Mouse (Mus musculus): ENCODE data around the gene Them4. TPM values are rescaled to one million over a fixed set of nuclear protein-coding genes. Genes with fewer than 3 reads are reported as not detected.
"Not testable (repeated sequence)": the region's sequence is repeated elsewhere in the genome, so short reads cannot be mapped to it uniquely, and the experiment has no call there.

Gene Them4
- 63.7 and 72.1 TPM in 2 replicates for polyA plus RNA-seq (2015; fragmentation: Nextera tagmentation; extraction: Ambion mirVana)

- Histone ChIP-seq H3K9me3 (ENCODE audit: control insufficient read depth, low read length) (no peaks in the 10 kb centered on the region), H3K4me1 (ENCODE audit: control insufficient read depth, insufficient read depth, low read depth, low read length) (peaks cover 10% of the 10 kb centered on the region), H3K27me3 (replicated peaks; ENCODE audit: control insufficient read depth, insufficient read depth, low read length) (no peaks in the 10 kb centered on the region), H3K4me3 (ENCODE audit: low read length) (peak within 1 kb of the TSS; percentile 59), H3K36me3 (ENCODE audit: control insufficient read depth, insufficient read depth, low read length) (no peaks in the 10 kb centered on the region), H3K27ac (ENCODE audit: low read depth, low read length) (peak within 1 kb of the TSS; percentile 84), H3K4me2 (ENCODE audit: low read length) (peak within 1 kb of the TSS; percentile 51), H3K9ac (ENCODE audit: low read depth, low read length) (peak within 1 kb of the TSS; percentile 74)
- 3% methylated on average over 47 of the region's 47 CpGs for WGBS
- peak; percentile 100 for ATAC-seq
These were observed at the start of gene Them4 for GRCm38 (mm10) chr3:94309633-94310363. Gene Them4, plus strand, starts transcription at chr3:94310089.

- no peak overlapping the region for H3K4me2 ChIP-seq (ENCODE audit: low read length)
- WGBS, result 41% methylated on average over 6 of the region's 6 CpGs
- H3K9me3 ChIP-seq (ENCODE audit: control insufficient read depth, low read length), result no peaks in the 10 kb centered on the region
- H3K4me1 ChIP-seq (ENCODE audit: control insufficient read depth, insufficient read depth, low read depth, low read length), result no peaks in the 10 kb centered on the region
- no peak overlapping the region for H3K4me3 ChIP-seq (ENCODE audit: low read length)
- peak; percentile 84 for ATAC-seq
- H3K27me3 ChIP-seq (replicated peaks; ENCODE audit: control insufficient read depth, insufficient read depth, low read length), result no peaks in the 10 kb centered on the region
- H3K36me3 ChIP-seq (ENCODE audit: control insufficient read depth, insufficient read depth, low read length), result no peaks in the 10 kb centered on the region
- no peak overlapping the region for H3K9ac ChIP-seq (ENCODE audit: low read depth, low read length)
- no peak overlapping the region for H3K27ac ChIP-seq (ENCODE audit: low read depth, low read length)
These were observed 49.3 kb upstream of the Them4 start for GRCm38 (mm10) chr3:94260598-94260997.

GRCm38 (mm10) chr3:94263736-94264135 lies 46.2 kb upstream of the Them4 start, which contains the start of gene Gm4778:
Gene Gm4778, plus strand, starts transcription at chr3:94264036.
- H3K36me3 ChIP-seq (ENCODE audit: control insufficient read depth, insufficient read depth, low read length); H3K27me3 ChIP-seq (replicated peaks; ENCODE audit: control insufficient read depth, insufficient read depth, low read length); H3K9ac ChIP-seq (ENCODE audit: low read depth, low read length); ATAC-seq; H3K4me3 ChIP-seq (ENCODE audit: low read length); H3K4me1 ChIP-seq (ENCODE audit: control insufficient read depth, insufficient read depth, low read depth, low read length); H3K9me3 ChIP-seq (ENCODE audit: control insufficient read depth, low read length); H3K27ac ChIP-seq (ENCODE audit: low read depth, low read length); H3K4me2 ChIP-seq (ENCODE audit: low read length): not testable (repeated sequence)
- WGBS, result 88% methylated on average over 1 of the region's 1 CpGs

GRCm38 (mm10) chr3:94275991-94276390 lies 33.9 kb upstream of the Them4 start:
- Histone ChIP-seq H3K9me3 (ENCODE audit: control insufficient read depth, low read length) (no peaks in the 10 kb centered on the region), H3K27ac (ENCODE audit: low read depth, low read length) (no peak overlapping the region), H3K4me1 (ENCODE audit: control insufficient read depth, insufficient read depth, low read depth, low read length) (no peaks in the 10 kb centered on the region), H3K4me2 (ENCODE audit: low read length) (no peak overlapping the region), H3K9ac (ENCODE audit: low read depth, low read length) (no peak overlapping the region), H3K27me3 (replicated peaks; ENCODE audit: control insufficient read depth, insufficient read depth, low read length) (no peaks in the 10 kb centered on the region), H3K36me3 (ENCODE audit: control insufficient read depth, insufficient read depth, low read length) (no peaks in the 10 kb centered on the region), H3K4me3 (ENCODE audit: low read length) (no peak overlapping the region)
- 87% methylated on average over 9 of the region's 11 CpGs for WGBS
- no peak for ATAC-seq

- peaks cover 3% of the 10 kb centered on the region for H3K4me1 ChIP-seq (ENCODE audit: control insufficient read depth, insufficient read depth, low read depth, low read length)
- no peaks in the 10 kb centered on the region for H3K36me3 ChIP-seq (ENCODE audit: control insufficient read depth, insufficient read depth, low read length)
- 81% methylated on average over 1 of the region's 1 CpGs for WGBS
- H3K4me2 ChIP-seq (ENCODE audit: low read length), result no peak overlapping the region
- no peaks in the 10 kb centered on the region for H3K9me3 ChIP-seq (ENCODE audit: control insufficient read depth, low read length)
- no peaks in the 10 kb centered on the region for H3K27me3 ChIP-seq (replicated peaks; ENCODE audit: control insufficient read depth, insufficient read depth, low read length)
- H3K27ac ChIP-seq (ENCODE audit: low read depth, low read length), result no peak overlapping the region
- H3K4me3 ChIP-seq (ENCODE audit: low read length), result no peak overlapping the region
- H3K9ac ChIP-seq (ENCODE audit: low read depth, low read length), result no peak overlapping the region
- ATAC-seq, result no peak
These were observed 4.4 kb upstream of the Them4 start for GRCm38 (mm10) chr3:94305457-94305856.

GRCm38 (mm10) chr3:94306975-94307374 lies 2.9 kb upstream of the Them4 start:
- H3K36me3 ChIP-seq (ENCODE audit: control insufficient read depth, insufficient read depth, low read length), result no peaks in the 10 kb centered on the region
- no peak for ATAC-seq
- no peaks in the 10 kb centered on the region for H3K9me3 ChIP-seq (ENCODE audit: control insufficient read depth, low read length)
- no peaks in the 10 kb centered on the region for H3K27me3 ChIP-seq (replicated peaks; ENCODE audit: control insufficient read depth, insufficient read depth, low read length)
- no peak overlapping the region for H3K27ac ChIP-seq (ENCODE audit: low read depth, low read length)
- H3K4me3 ChIP-seq (ENCODE audit: low read length), result no peak overlapping the region
- peaks cover 10% of the 10 kb centered on the region for H3K4me1 ChIP-seq (ENCODE audit: control insufficient read depth, insufficient read depth, low read depth, low read length)
- H3K9ac ChIP-seq (ENCODE audit: low read depth, low read length), result no peak overlapping the region
- H3K4me2 ChIP-seq (ENCODE audit: low read length), result no peak overlapping the region

- H3K27ac ChIP-seq (ENCODE audit: low read depth, low read length), result peak overlapping the region; percentile 84
- no peak for ATAC-seq
- WGBS, result 49% methylated on average over 7 of the region's 7 CpGs
These were observed 602 bp downstream of the Them4 start for GRCm38 (mm10) chr3:94310491-94310890.

GRCm38 (mm10) chr3:94310911-94311310 lies 1.0 kb downstream of the Them4 start:
- Histone ChIP-seq H3K4me1 (ENCODE audit: control insufficient read depth, insufficient read depth, low read depth, low read length) (peaks cover 10% of the 10 kb centered on the region), H3K27ac (ENCODE audit: low read depth, low read length) (no peak overlapping the region; the same call in 1 of the 2 replicates), H3K36me3 (ENCODE audit: control insufficient read depth, insufficient read depth, low read length) (no peaks in the 10 kb centered on the region), H3K4me2 (ENCODE audit: low read length) (peak overlapping the region; percentile 51), H3K9me3 (ENCODE audit: control insufficient read depth, low read length) (no peaks in the 10 kb centered on the region), H3K9ac (ENCODE audit: low read depth, low read length) (peak overlapping the region; percentile 74), H3K4me3 (ENCODE audit: low read length) (peak overlapping the region; percentile 59), H3K27me3 (replicated peaks; ENCODE audit: control insufficient read depth, insufficient read depth, low read length) (no peaks in the 10 kb centered on the region)
- 72% methylated on average over 6 of the region's 6 CpGs for WGBS
- ATAC-seq, result no peak

More at GRCm38 (mm10) chr3:94310491-94310890, 602 bp downstream of the Them4 start:
- Histone ChIP-seq H3K4me1 (ENCODE audit: control insufficient read depth, insufficient read depth, low read depth, low read length) (peaks cover 10% of the 10 kb centered on the region), H3K27me3 (replicated peaks; ENCODE audit: control insufficient read depth, insufficient read depth, low read length) (no peaks in the 10 kb centered on the region), H3K36me3 (ENCODE audit: control insufficient read depth, insufficient read depth, low read length) (no peaks in the 10 kb centered on the region), H3K4me3 (ENCODE audit: low read length) (peak overlapping the region; percentile 59), H3K4me2 (ENCODE audit: low read length) (peak overlapping the region; percentile 51), H3K9ac (ENCODE audit: low read depth, low read length) (peak overlapping the region; percentile 74), H3K9me3 (ENCODE audit: control insufficient read depth, low read length) (no peaks in the 10 kb centered on the region)

- peaks cover 10% of the 10 kb centered on the region for H3K4me1 ChIP-seq (ENCODE audit: control insufficient read depth, insufficient read depth, low read depth, low read length)
- H3K9me3 ChIP-seq (ENCODE audit: control insufficient read depth, low read length), result no peaks in the 10 kb centered on the region
- no peak for ATAC-seq
- H3K9ac ChIP-seq (ENCODE audit: low read depth, low read length), result no peak overlapping the region
- H3K4me3 ChIP-seq (ENCODE audit: low read length), result peak overlapping the region; percentile 59; the same call in 1 of the 2 replicates
- 71% methylated on average over 4 of the region's 4 CpGs for WGBS
- H3K36me3 ChIP-seq (ENCODE audit: control insufficient read depth, insufficient read depth, low read length), result no peaks in the 10 kb centered on the region
- H3K4me2 ChIP-seq (ENCODE audit: low read length), result peak overlapping the region; percentile 51
- H3K27me3 ChIP-seq (replicated peaks; ENCODE audit: control insufficient read depth, insufficient read depth, low read length), result no peaks in the 10 kb centered on the region
- H3K27ac ChIP-seq (ENCODE audit: low read depth, low read length), result no peak overlapping the region
These were observed 1.5 kb downstream of the Them4 start for GRCm38 (mm10) chr3:94311376-94311775.

Measured in hindbrain, embryonic 16.5 days (tissue).